Mouse (Mus musculus): ENCODE results near the gene Exosc7.

Exosc7 gene

DNA sequence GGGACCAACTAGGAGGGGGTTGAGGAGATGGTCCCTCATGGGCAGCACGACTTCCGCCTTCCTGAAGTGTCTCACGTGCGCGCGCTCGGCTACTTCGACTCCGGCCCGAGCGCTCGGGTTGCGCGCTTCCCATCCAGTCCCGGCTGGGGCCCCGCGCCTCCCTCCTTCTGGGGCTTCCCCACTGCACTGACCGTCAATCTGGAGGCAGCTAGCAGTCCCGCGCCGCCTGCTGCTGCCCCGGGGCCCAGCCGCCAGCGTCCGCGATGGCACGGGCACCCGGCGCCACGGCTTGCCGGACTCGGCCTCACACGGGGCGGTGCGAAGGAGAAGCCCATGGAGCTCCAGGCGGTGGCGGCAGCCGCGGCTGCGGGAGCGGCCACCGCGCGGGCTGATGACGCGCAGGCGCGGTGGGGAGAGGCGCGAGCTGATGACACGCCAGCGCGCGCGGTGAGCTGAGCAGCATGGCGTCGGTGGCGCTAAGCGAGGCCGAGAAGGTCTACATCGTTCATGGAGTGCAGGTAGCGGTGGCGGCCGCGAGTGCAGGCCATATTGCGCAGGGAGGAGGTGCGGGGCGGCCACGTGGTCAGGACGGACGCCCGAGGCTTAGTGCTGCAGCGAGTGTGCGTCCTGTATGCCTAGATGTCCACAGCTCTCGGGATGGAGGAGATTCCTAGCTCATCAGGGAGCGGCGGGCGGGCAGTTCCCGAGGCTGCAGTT, at the start of gene Exosc7, which contains the start of gene Zdhhc3:
Gene Exosc7, plus strand, starts transcription at position 411 of the 717 bp plus-strand sequence.
Gene Zdhhc3, minus strand, starts transcription at position 401 of the 717 bp plus-strand sequence.
- in situ Hi-C loops (cut with MboI, MseI), result no loop called here

DNA sequence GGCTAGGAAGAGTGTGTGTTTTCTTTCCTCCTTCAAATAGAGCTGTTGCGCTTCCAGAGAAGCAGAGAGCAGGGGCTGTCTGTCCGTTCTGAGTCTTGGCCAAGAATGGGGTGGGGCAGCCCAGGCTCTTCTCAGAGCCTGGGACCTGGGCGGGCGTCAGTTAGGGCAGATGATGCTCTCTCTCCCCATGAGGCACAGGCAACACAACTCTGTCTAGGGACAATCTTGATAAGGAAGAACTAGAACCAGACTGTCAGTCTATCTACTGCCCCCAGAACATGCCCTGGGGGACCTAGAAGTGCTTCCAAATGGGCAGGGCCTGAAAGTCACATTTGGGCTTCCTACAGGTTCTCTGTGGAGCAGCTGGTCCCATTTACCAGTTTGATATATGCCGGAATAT, 33.9 kb upstream of the Exosc7 start:
- in situ Hi-C loops (cut with MboI, MseI), result loop anchor here in 1 of 2 experiments (10.0 kb wide), 2 partner anchors 434 to 1316 kb away; no protein-coding TSS in a partner anchor

DNA sequence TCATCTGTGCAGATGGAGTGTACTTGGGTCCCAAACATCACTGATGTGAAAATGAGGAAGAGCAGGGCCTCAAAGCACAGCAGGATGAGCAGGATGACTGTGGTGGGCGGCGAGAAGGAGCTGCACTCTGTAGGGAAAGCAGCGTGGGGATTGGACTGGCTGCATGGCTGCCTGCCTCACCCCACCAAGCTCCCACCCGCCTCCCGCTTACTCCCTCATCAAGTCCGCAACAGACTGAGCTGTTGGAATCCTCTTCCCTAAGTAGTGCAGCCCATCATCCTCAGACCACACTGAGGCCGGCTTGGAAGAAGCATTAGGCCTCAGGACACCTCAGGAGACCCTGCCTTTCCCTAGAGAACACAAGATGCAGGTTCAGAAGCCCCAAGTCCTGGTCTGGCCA, 32.7 kb upstream of the Exosc7 start:
- in situ Hi-C loops (cut with MboI, MseI), result loop anchor here in 1 of 2 experiments (5.0 kb wide), 1 partner anchor 88 kb away; no protein-coding TSS in a partner anchor

DNA sequence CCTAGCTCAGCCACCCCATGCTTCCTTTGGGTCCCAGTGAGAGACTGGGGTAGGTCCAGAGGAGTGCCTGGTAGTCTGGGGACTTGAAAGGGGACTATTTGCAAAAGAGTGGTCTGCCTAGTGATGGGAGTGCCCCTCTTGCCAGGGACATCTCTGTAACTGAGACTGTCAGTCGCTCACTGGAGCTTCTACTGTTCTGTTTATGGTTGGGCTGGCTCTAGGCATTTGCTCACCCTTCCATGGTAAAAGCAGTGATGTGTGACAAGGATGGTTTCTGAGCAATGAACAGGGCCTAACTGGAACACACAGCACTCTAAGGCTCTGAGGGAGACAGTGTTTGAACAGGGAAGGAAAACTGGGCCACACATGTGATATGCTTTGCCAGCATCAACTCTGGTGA, 32.2 kb upstream of the Exosc7 start:
- in situ Hi-C loops (cut with MboI, MseI), result loop anchor here in 1 of 2 experiments (5.0 kb wide), 1 partner anchor 88 kb away; no protein-coding TSS in a partner anchor

DNA sequence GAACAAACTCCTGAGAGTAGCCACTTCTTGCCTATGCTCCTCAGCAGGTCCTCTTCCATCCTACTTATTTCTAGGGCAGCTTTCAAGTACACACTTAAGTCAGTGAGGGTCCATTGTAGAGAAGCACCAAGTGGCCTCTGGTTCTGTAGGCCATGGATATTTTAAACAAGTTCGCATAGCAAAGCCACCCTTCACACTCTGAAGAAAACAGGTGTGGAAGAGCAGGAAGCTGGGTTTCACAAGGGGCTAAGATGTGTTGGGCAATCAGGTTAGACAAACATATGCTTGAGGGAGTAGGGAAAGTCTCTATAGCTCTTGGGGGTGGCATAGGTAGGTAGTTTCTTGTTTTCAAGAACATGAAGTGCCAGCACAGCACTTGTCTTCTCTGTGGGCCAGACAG, 27.6 kb upstream of the Exosc7 start:
- in situ Hi-C loops (cut with MboI, MseI), result no loop called here

GRCm38 (mm10) chr9:123087558-123087957, 25.5 kb upstream of the Exosc7 start:
- in situ Hi-C loops (cut with MboI, MseI), result no loop called here

DNA sequence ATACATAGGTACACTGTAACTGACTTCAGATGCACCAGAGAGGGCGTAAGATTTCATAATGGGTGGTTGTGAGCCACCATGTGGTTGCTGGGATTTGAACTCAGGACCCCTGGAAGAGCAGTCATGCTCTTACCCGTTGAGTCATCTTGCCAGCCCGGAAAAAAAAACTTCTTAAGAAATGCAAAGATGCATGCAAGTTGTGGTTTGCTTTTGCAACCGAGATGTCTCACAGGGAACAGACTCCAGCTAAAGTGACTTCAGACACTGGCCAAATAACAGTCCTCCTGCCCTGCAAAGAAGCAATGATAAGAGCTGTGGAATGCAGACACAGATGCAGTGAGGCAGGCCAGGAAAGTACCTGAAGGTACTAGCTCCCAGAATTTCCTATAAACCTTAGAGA, 22.2 kb upstream of the Exosc7 start:
- in situ Hi-C loops (cut with MboI, MseI), result no loop called here

- in situ Hi-C loops (cut with MboI, MseI), result loop anchor here in 1 of 2 experiments (5.0 kb wide), 1 partner anchor 88 kb away; no protein-coding TSS in a partner anchor
Observed at GRCm38 (mm10) chr9:123099631-123100455, 13.2 kb upstream of the Exosc7 start.

- in situ Hi-C loops (cut with MboI, MseI), result loop anchor here in 1 of 2 experiments (5.0 kb wide), 1 partner anchor 91 kb away; no protein-coding TSS in a partner anchor
Observed at GRCm38 (mm10) chr9:123103425-123103824, 9.6 kb upstream of the Exosc7 start.

DNA sequence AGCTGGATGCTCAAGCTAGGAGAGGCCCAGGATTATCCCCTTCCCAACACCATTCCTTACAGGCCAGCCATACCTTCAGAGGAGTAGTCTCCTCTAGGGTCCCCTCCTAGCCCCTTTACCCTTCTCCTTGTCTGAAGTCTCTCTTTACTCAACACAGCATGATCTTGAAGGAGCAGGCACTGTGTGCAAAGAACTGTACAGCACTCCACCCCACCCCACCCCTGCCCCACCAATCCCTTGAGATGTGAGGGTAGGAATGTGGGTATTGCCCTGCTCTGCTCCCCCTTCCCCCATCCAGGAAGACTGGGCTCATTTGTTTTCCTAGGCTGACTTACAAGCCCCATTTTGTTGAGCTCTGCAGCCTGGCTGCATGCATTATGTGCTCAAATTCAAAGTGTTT, 8.7 kb upstream of the Exosc7 start:
- in situ Hi-C loops (cut with MboI, MseI), result loop anchor here in 1 of 2 experiments (5.0 kb wide), 1 partner anchor 92 kb away; no protein-coding TSS in a partner anchor

- in situ Hi-C loops (cut with MboI, MseI), result no loop called here
Observed at GRCm38 (mm10) chr9:123107186-123107585, 5.8 kb upstream of the Exosc7 start.

- in situ Hi-C loops (cut with MboI, MseI), result no loop called here
Observed at GRCm38 (mm10) chr9:123109188-123109587, 3.8 kb upstream of the Exosc7 start.

DNA sequence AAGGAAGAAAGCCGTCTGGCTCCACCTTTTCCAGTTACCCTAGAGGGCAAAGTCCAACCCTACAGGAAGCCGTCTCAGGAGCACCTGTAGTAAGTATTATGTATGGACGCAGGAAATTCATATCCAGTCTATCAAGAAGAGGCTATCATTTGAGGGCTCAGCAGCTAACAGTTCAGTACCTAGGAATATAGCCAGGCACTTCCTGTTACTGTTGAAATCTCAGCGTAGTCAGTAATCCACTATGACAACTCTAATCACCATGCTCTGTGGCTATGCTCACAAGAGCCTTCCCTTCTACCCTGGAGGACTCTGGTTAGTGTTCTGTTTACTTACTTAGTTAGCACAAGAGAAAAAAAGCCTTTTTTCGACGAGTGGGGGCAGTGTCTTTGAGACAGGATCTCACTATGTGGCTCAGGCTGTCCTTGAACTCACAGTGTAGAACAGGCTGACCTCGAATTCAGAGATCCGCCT, 1.2 kb upstream of the Exosc7 start:
- in situ Hi-C loops (cut with MboI, MseI), result no loop called here

GRCm38 (mm10) chr9:123113931-123114330, 916 bp downstream of the Exosc7 start:
- in situ Hi-C loops (cut with MboI, MseI), result no loop called here

DNA sequence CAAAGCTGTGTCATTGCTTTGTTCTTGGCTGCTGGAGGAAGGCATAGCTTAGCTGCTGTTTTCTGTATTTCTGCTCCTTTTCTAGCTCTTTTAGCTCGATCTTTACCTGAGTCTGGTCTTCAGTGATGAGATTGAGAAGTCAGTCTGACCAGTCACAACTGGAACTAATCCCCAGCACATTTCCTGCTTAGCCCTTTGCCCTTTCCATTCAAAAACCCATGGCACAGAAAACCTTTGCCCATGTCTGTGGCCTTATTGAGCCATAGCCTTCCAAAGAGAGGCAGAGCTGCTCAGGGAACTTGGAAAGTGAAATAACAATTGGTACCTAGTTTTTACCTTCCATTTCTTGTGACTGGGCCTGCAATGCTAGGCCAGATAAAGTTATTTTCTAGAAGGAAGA, 2.6 kb downstream of the Exosc7 start:
- in situ Hi-C loops (cut with MboI, MseI), result no loop called here

DNA sequence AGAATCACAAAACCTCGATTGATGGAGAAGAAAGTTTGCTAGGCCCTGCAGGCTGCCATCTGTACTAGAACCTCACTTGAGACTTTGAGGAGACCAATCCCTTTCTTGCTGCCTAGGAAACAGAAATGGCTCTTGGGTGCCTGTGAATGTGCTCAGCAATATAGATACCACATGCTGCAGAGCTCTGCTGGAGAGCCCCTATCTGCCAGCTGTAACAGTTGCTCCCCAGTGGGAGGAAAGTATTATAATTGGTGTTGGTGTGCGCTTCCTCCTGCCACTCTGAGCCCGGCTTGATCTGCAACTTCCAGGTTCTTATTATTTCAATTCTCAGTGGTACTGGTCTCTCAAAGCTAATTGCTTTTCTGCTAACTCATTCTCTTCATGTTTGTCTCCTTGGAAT, 10.0 kb downstream of the Exosc7 start:
- in situ Hi-C loops (cut with MboI, MseI), result no loop called here

GRCm38 (mm10) chr9:123123571-123124412, 10.8 kb downstream of the Exosc7 start:
- in situ Hi-C loops (cut with MboI, MseI), result no loop called here

DNA sequence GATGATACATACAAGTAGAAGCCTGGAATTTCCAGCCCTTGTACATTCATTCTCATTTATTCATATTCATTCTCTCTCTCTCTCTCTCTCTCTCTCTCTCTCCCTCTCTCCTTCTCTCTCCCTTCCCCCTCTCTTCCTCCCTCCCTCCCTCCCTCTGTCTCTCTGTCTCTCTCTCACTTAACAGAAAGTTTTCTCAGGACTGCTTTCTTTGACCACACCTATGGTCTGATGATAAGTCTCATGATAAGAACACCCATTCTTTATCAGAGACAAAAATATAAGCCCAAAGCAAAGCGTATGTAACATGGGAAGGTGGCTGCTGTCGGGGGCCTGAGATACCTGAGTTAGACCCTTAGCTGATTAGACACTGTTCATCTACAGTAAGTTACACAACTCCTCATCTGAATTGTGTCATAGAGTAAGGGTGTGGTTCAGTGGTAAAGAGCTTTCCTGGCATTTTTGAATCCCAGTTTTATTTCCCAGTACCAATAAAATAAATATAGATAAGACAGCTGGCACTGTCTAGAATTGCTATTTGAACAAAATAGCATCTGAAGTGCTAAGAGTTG, 11.5 kb downstream of the Exosc7 start:
- in situ Hi-C loops (cut with MboI, MseI), result no loop called here

GRCm38 (mm10) chr9:123127663-123128062, 14.6 kb downstream of the Exosc7 start:
- in situ Hi-C loops (cut with MboI, MseI), result no loop called here

DNA sequence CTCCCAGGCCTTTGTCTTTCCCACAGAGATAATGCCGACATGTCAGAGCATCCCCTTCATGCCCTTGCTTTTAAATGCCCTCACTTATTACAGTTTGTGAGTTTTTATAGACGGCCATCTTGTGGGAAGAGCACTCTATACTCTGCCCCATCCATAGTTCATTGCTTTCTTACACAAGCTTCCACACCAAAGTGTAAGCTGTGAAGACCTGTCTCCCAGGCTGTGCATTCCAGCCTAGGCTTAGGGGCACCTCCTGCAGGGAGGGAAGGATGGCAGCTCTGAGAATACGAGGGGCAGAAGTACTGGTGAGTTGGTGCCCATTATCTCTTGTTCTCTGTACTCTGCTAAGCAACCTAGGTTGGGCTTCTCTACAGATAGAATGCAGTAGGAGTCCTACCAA, 20.0 kb downstream of the Exosc7 start:
- in situ Hi-C loops (cut with MboI, MseI), result no loop called here

Data from T-helper 17 cell (primary cell).